8 mouse cellular contexts compared by ENCODE assay signal in the genomic region with DNA sequence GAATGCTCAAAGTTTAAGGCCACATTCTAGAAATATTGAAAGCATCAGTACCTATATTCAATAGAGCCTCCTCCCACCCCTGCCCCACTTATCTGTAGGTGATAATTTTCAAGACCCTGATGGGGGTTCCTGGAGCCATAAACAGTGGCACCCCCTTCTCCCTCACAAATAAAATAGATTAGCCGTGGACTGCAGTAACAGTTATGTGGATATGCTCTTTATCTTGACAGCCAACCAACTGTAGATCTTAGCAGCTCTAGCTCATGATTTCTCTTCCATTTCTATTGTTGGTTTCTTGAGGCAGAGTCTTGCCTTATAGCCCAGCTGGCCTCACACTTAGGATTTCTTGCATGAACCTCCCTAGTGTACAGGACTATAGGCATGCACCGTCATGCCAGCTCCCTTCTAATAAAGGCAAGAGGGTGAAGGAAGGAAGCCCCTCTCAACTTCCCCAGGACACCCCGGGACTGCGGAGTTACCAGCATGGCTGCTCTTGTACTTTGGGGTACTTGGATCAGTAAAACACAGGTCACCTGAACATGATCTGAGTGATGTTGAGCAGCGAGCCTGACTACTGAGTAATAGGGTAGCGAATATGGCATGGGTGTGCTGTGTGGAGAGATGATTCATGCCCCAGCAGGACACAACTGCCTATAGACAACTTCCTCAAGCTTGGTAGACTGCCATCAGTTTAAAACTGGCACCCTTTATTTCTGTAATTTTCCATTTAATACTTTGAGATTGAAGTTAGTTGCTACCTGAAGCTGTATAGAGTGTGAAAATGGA.
DNase-seq lines count a peak whose midpoint lies in the region; ATAC-seq and TF ChIP-seq lines count a peak whose summit lies in the region.

No protein-coding gene starts in this region.

- H3K27me3 ChIP-seq in forebrain, embryonic 12.5 days, result no peaks in the 10 kb centered on the region
- H3K27me3 ChIP-seq in limb, embryonic 12.5 days, result no peaks in the 10 kb centered on the region
- H3K27me3 ChIP-seq in neural tube, embryonic 15.5 days (replicated peaks), result no peaks in the 10 kb centered on the region

- no peak overlapping the region for H3K4me2 ChIP-seq in forebrain, embryonic 12.5 days
- H3K4me2 ChIP-seq in limb, embryonic 12.5 days, result no peak overlapping the region
- H3K4me2 ChIP-seq in neural tube, embryonic 15.5 days, result no peak overlapping the region

- no peak overlapping the region for H3K4me3 ChIP-seq in left cerebral cortex, adult 2 months
- H3K4me3 ChIP-seq in forebrain, embryonic 12.5 days (replicated peaks), result no peak overlapping the region
- H3K4me3 ChIP-seq in limb, embryonic 12.5 days (replicated peaks), result no peak overlapping the region
- H3K4me3 ChIP-seq in neural tube, embryonic 15.5 days (replicated peaks), result no peak overlapping the region

- H3K4me1 ChIP-seq in forebrain, embryonic 12.5 days, result peaks cover 20% of the 10 kb centered on the region
- H3K4me1 ChIP-seq in limb, embryonic 12.5 days (replicated peaks), result peaks cover 26% of the 10 kb centered on the region
- H3K4me1 ChIP-seq in neural tube, embryonic 15.5 days, result peaks cover 21% of the 10 kb centered on the region

- 83% methylated on average over 6 of the region's 6 CpGs for WGBS in forebrain, embryonic 12.5 days
- WGBS in limb, embryonic 12.5 days, result 88% methylated on average over 6 of the region's 6 CpGs
- WGBS in neural tube, embryonic 15.5 days, result 77% methylated on average over 6 of the region's 6 CpGs

- peaks cover 5% of the 10 kb centered on the region; the same call in 1 of the 2 replicates for H3K9me3 ChIP-seq in forebrain, embryonic 12.5 days
- peaks cover 6% of the 10 kb centered on the region for H3K9me3 ChIP-seq in limb, embryonic 12.5 days
- H3K9me3 ChIP-seq in neural tube, embryonic 15.5 days (replicated peaks), result no peaks in the 10 kb centered on the region

- no peak for ATAC-seq in forebrain, embryonic 12.5 days (ENCODE audit: low FRiP score)
- no peak for ATAC-seq in limb, embryonic 12.5 days (ENCODE audit: insufficient number of reproducible peaks, insufficient read depth, low FRiP score, low TSS enrichment, low read depth)
- ATAC-seq in neural tube, embryonic 15.5 days (ENCODE audit: low FRiP score), result no peak

- intact Hi-C loops in left cerebral cortex, adult 2 months (cut with DNase I), result no loop called here

- no peak for TF ChIP-seq CTCF in left cerebral cortex, adult 2 months (IDR thresholded peaks at IDR 0.05)

- H3K36me3 ChIP-seq in forebrain, embryonic 12.5 days (replicated peaks), result 0 out of 2 replicates have a peak, but pooled peaks cover 3% of the 10 kb centered on the region
- H3K36me3 ChIP-seq in limb, embryonic 12.5 days, result peaks cover 16% of the 10 kb centered on the region
- peaks cover 9% of the 10 kb centered on the region for H3K36me3 ChIP-seq in neural tube, embryonic 15.5 days

- no peak overlapping the region for H3K9ac ChIP-seq in forebrain, embryonic 12.5 days
- no peak overlapping the region for H3K9ac ChIP-seq in limb, embryonic 12.5 days (replicated peaks)
- H3K9ac ChIP-seq in neural tube, embryonic 15.5 days (replicated peaks), result no peak overlapping the region

- no peak for DNase-seq in left cerebral cortex, adult 2 months (ENCODE audit: extremely low spot score in 1 of 2, low spot score in 2 of 2)
- DNase-seq in left cerebral cortex, adult 8-10 months (ENCODE audit: low spot score in 2 of 2), result no peak
- no peak for DNase-seq in frontal cortex, adult 2 months (ENCODE audit: extremely low spot score in 1 of 2, low spot score in 1 of 2)
- no peak for DNase-seq in urinary bladder, postnatal 25 days (ENCODE audit: low spot score)
- no peak for DNase-seq in yolk sac, embryonic 10.5 days (ENCODE audit: low spot score)

- peak overlapping the region; percentile 34 for H3K27ac ChIP-seq in left cerebral cortex, adult 2 months
- peak overlapping the region; percentile 76 for H3K27ac ChIP-seq in forebrain, embryonic 12.5 days
- H3K27ac ChIP-seq in limb, embryonic 12.5 days, result peak overlapping the region; percentile 76
- peak overlapping the region; percentile 72 for H3K27ac ChIP-seq in neural tube, embryonic 15.5 days (replicated peaks)
